Mouse (Mus musculus) left cerebral cortex, adult 2 months (tissue): ENCODE measurements at regions not wholly inside any gene's neighbourhood (a gene's known extent, or its start where the extent isn't known, plus 50 kb on each side); places are given as distances from the start of the nearest gene placed in this dataset.

Experiments used
- DNase-seq, 2 experiments: peaks; one replicate each; pipeline ENCODE4 v3.0.0; 2021 to 2022; ENCODE audit warnings: low spot score in 2 of 2, mixed read lengths in 1 of 2; ENCODE audit errors: extremely low spot score in 1 of 2
- H3K27ac ChIP-seq: fragments of 200-600 bp; 2 replicates; pipeline ENCODE4 v1.8.1; 2022
- H3K4me3 ChIP-seq: fragments of 200-600 bp; 2 replicates; pipeline ENCODE4 v1.8.1; 2022
- CTCF ChIP-seq: fragments of 200-600 bp; IDR thresholded peaks from 2 replicates; pipeline ENCODE4 v1.8.1; 2022; ENCODE audit warnings: antibody characterized with exemption, mild to moderate bottlenecking, moderate library complexity
- intact Hi-C: fragments of 180-260 bp; cut with DNase I; formaldehyde crosslinking; loops from one replicate; pipeline ENCODE4 v1.15.1; 2025

- no peak for DNase-seq
- H3K4me3 ChIP-seq = no peak overlapping the region
- H3K27ac ChIP-seq = no peak overlapping the region
- TF ChIP-seq CTCF = no peak
- intact Hi-C loops = no loop called here
Measured at GRCm38 (mm10) chr13:99647661-99648204, 131.4 kb upstream of the Map1b start.

DNA sequence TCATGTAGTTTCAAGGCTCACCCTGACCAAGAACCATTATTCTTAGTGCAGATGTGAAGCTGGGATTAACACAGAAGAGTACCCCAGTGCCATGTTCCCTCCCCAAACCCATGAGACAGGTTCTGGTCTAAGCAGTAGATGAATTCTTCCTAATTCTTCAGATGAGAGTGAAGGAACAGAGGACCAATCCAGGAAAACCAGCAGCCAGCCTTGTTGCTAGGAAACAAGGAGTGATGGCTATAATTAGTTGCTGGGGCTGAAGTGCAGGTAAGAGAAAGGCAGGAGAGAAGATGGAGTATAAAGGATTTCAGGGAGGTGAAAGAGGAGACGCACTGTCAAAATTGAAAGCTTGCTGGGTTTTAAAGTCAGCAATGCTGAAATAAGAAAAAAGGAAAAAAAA is 128.4 kb upstream of the Map1b start:
- DNase-seq = no peak
- intact Hi-C loops = no loop called here
- H3K4me3 ChIP-seq = no peak overlapping the region
- H3K27ac ChIP-seq = no peak overlapping the region
- TF ChIP-seq CTCF = no peak

DNA sequence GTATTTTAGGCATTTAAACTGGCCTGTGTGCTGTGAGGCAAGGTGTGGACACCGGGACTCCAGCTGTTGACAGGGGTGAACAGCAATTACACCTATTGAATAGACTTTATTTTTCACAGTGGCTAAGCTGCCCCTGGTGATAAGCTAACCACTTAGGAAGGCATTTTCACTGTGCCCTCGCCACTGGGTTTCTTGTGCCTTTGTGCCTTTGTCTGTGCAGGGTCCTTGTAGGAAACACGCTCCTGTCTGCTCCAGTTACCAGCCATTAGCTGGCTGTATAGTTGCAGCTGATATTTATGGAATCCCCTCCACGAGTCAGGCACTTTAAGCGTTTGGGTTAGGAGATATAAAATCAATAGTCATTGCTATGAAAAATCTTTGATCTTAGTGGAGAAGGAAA is 126.5 kb upstream of the Map1b start:
- Histone ChIP-seq H3K4me3 (no peak overlapping the region), H3K27ac (no peak overlapping the region)
- TF ChIP-seq CTCF = no peak
- intact Hi-C loops = no loop called here
- DNase-seq = no peak

- no peak overlapping the region for H3K4me3 ChIP-seq
- no peak overlapping the region for H3K27ac ChIP-seq
- intact Hi-C loops = no loop called here
- DNase-seq = no peak
- TF ChIP-seq CTCF = no peak
Measured at GRCm38 (mm10) chr13:99642301-99642700, 126.0 kb upstream of the Map1b start.

DNA sequence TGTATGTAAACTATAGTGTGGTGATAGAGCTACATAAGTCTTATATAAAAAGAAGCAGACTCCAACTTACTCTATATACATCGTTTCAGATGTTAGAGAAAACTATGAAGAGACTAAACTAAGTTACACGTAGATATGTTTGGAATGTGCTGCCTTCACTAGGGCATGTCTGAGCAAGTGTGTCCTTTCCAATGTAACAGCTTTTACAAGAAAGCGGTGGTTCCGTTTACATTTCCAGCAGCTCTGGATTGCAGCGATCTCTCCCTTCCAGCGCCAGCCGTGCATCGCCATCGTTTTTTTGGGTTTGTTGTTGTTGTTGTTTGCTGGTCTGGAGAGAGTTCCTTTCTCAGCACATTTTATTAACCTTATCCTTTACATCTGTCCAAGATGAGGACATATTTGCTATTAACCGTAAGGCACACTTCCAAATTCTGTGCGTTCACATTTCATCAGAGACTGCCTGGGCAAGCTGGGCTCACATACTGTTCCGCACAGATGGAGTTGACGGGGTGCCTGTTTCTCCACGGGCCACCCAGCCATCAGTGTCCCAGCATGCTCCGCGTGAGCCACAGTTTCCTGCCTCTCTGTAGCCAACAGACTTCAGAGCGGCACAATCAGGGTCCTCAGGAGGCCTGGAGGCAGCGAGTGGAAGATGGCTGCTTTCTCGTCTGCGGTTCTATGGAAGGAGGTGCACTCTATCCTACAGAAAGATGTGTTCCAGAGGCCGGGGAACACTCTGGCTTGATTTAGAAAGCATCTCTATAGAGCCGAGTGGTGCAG is 125.2 kb upstream of the Map1b start:
- H3K4me3 ChIP-seq = no peak overlapping the region
- no peak for TF ChIP-seq CTCF
- intact Hi-C loops = no loop called here
- DNase-seq = peak in 1 of 2 experiments; percentile 21
- H3K27ac ChIP-seq = no peak overlapping the region; the same call in 1 of the 2 replicates

DNA sequence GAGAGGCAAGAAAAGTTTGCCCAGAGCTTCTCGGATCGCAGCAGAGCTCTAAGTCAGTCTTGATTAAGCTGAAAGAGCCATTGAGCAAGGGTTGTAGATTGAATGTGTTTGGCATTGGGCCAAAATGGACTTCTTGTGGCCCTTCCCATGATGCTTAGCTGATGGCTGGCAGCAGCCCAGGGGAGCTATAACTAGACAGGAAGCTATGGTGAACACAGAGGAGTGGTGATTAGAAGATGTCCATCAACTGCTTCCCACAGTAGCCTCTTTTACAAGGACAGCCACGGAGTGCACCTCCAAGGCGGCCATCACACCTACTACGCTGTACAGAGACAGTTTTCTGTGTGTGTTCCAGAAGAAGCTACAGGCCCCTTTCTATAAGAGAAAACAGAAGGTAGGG is 116.4 kb upstream of the Map1b start:
- DNase-seq = no peak
- no peak overlapping the region for H3K4me3 ChIP-seq
- TF ChIP-seq CTCF = no peak

DNA sequence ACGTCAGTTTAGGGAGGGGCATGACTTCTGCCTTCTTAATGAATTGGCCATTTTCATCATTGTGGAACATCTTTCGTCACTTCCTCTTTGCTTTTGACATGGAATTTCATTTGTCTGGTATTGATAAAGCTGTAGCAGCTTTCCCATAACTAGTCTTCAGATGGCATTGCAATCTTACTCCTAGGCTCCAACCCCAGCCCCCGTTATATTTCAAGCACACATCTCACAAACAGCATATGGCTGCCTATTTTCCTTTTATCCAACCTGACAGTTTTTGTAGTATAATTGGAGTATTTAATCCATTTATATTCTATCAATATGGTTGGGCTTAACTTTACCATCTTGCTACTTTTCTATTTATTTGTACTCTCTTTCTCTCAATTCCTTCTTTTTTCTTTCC is 114.5 kb upstream of the Map1b start:
- intact Hi-C loops = no loop called here
- no peak for TF ChIP-seq CTCF
- Histone ChIP-seq H3K4me3 (no peak overlapping the region), H3K27ac (no peak overlapping the region)
- no peak for DNase-seq

More for the DNA sequence above, 116.4 kb upstream of the Map1b start:
- H3K27ac ChIP-seq = no peak overlapping the region
- intact Hi-C loops = no loop called here

DNA sequence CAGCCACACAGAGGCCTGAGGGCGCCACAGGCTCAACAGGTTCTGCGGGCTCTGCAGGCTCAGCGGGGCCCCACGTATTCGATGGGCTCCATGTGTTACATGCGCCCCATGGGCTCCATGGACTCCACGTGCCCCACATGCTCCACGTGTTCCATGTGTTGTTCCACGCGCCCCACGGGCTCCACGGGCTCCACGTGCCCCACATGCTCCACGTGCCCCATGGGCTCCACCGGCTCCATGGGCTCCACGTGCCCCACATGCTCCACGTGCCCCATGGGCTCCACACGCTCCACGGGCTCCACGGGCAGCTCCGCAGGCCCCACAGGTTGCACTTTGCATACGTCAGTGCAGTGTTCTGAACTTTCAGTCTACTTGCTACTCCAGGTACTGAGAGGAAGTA is 114.0 kb upstream of the Map1b start:
- no peak for DNase-seq

DNA sequence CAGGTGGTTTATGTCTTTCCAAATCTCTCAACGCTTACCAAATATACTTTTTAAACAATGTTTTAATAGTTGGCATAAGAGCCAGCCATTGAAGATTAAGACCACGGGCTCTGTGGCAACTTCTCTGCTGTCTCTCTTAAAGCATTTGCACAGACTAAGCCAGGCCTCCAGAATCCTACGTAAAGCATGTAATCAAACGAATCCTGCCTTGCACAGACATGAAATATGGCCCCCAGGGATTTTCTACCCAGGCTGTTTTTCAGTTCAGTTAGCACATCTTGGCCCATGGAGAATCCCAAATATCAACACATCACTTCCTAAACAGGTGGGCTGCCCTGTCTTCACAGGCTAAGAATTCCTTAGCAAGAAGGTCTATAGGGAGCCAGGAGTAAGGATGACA is 108.9 kb upstream of the Map1b start:
- intact Hi-C loops = no loop called here
- DNase-seq = no peak
- H3K27ac ChIP-seq = no peak overlapping the region
- no peak for TF ChIP-seq CTCF
- no peak overlapping the region for H3K4me3 ChIP-seq

More for the DNA sequence above, 114.0 kb upstream of the Map1b start:
- H3K27ac ChIP-seq = no peak overlapping the region
- no peak overlapping the region for H3K4me3 ChIP-seq
- intact Hi-C loops = no loop called here
- no peak for TF ChIP-seq CTCF

DNA sequence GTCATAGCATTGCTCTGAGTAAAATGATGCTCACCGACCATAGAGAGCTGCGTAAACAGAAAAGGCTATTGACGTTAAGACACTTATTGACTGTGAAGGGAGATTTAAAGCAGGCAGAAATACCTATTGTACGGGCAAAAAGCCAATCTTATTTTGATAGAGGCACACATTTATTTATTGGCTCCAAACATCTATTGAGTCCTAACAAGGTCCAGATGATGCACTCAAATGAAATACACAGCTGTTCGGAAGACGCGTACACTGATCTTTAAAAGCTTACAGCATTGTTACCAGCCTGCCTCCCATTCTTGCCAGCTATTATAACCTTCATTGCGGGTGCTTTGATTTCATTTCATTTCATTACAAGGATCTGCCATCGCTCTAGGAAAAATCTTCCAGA is 102.0 kb upstream of the Map1b start:
- no peak for DNase-seq
- TF ChIP-seq CTCF = no peak
- Histone ChIP-seq H3K27ac (no peak overlapping the region), H3K4me3 (no peak overlapping the region)
- intact Hi-C loops = no loop called here

DNA sequence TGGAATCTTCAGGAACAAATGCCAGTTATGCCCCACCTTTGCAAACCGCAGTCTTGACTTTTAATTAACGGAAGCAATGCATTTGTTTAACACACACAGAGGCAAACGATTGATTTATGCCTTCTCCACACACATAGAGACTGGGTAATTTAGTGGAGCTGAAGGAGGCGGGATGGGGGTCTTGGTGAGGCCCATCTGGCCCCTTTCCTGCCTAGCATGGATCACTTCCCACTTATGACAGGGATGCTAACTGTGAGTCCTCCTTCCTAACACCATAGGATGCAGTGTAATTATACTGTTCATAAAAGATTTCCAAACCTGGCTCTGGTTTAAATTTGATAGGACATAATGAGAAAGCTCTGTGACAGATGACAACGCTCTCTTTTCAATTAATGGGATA is 101.1 kb upstream of the Map1b start:
- no peak overlapping the region for H3K27ac ChIP-seq
- intact Hi-C loops = no loop called here
- DNase-seq = no peak
- H3K4me3 ChIP-seq = no peak overlapping the region
- no peak for TF ChIP-seq CTCF

DNA sequence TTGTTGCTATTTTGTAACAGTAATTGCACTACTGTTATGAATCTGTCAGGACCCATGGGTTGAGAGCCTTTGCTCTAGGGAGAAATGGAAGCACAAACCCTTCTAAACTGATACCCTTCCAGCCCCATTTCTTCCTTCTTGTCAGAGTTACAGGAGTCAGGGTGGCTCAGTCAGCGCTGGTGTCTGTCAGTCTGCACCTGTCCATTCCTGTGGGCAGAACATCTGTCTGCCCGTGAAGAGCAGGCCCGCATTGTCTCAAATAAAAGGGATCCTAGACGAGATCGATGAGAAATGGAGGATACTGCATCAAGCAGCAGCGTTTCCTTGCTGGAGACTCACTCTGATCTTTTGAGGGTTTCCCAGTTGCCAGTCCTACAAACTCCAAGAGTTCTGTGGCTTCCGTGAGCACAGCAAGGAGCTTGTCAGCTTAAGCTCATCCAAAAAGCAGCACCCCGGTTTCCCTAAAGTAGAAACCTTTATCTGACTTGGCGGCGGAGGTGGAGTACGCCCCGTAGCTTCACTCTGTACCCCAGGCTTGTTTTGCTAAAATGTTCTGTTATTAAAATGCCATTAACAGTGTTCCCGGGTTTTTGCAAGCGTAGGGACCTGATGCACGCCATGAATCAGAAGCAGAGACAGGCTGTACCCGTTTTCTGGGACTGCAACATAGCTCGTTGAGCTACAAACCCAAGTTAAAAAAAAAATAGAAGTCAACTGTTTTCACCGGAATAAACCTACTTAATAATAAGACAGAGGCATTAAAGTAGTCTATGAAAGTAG is 95.6 kb upstream of the Map1b start:
- no peak for DNase-seq
- TF ChIP-seq CTCF = no peak
- intact Hi-C loops = no loop called here
- Histone ChIP-seq H3K27ac (no peak overlapping the region), H3K4me3 (no peak overlapping the region)
